20 mouse cellular contexts compared by ENCODE assay signal in the genomic region with DNA sequence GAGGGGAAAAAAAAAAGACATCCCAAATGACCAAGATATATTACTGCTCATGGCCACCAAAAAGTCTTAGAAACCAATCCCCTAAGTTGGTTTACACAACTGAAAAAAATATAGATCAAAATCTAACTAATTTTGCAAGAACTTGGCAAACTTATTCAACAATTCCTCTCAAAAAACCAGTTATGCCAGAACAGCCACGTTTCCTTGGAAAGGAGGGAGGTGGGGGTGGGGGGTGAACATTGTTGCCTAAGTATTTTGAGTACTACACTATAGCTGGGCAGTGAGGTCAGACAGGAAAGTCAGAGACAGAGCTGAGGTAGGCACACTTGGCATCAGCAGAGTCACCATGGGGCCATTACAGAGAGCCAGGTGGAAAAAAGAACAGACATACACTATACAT. TPM values are rescaled to one million over a fixed set of nuclear protein-coding genes. Genes with fewer than 3 reads are reported as not detected.
DNase-seq lines count a peak whose midpoint lies in the region; ATAC-seq and TF ChIP-seq lines count a peak whose summit lies in the region.
"Had no signal": no experiment of that assay in that cellular context is flagged by ENCODE, and none has a peak within 500 bp of the region (broad histone marks: within the 10 kb centered on the region; RNA-seq: fewer than 3 reads in every experiment).

No protein-coding gene starts in this region.

- no peak overlapping the region for H3K9ac ChIP-seq in lung, embryonic 14.5 days
- H3K9ac ChIP-seq: hindbrain, embryonic 12.5 days had no signal

- no peak overlapping the region for H3K27ac ChIP-seq in lung, embryonic 14.5 days (ENCODE audit: low read depth)
- H3K27ac ChIP-seq: embryonic facial prominence, embryonic 10.5 days; forebrain, embryonic 10.5 days; hindbrain, embryonic 12.5 days had no signal

- peak; percentile 68 for DNase-seq in adipocyte (ENCODE audit: low spot score)
- peak; percentile 5 for DNase-seq in lung, embryonic 14.5 days
- peak; percentile 24 for DNase-seq in lung, postnatal 10 days
- peak; percentile 24 for DNase-seq in lung, postnatal 4 days
- no peak for DNase-seq in cerebellum, adult 11 months
- no peak for DNase-seq in gastrocnemius, adult 8-10 months (ENCODE audit: low spot score in 2 of 2)
- no peak for DNase-seq in layer of hippocampus, adult 11-12 months (ENCODE audit: low spot score)
- DNase-seq: adrenal gland, adult 8-10 months; cerebellum, adult 11-12 months; cerebellum, adult 9-11 months; gastrocnemius, postnatal 10 days; heart, postnatal 10 days; heart, postnatal 4 days had no signal

- H3K9me3 ChIP-seq in lung, embryonic 14.5 days (ENCODE audit: low read depth, low read length): no peaks in the 10 kb centered on the region
- H3K9me3 ChIP-seq: embryonic facial prominence, embryonic 10.5 days; forebrain, embryonic 10.5 days; hindbrain, embryonic 12.5 days had no signal

- no peaks in the 10 kb centered on the region for H3K4me1 ChIP-seq in lung, embryonic 14.5 days (ENCODE audit: insufficient read depth)
- H3K4me1 ChIP-seq: embryonic facial prominence, embryonic 10.5 days; forebrain, embryonic 10.5 days; hindbrain, embryonic 12.5 days had no signal

- no peak overlapping the region for H3K4me2 ChIP-seq in lung, embryonic 14.5 days
- H3K4me2 ChIP-seq: hindbrain, embryonic 12.5 days had no signal

- TF ChIP-seq CTCF in lung, embryonic 14.5 days (IDR thresholded peaks at IDR 0.05; ENCODE audit: low read depth): no peak

- ATAC-seq in lung, embryonic 14.5 days (ENCODE audit: insufficient read depth): no peak
- ATAC-seq: forebrain, embryonic 14.5 days; hindbrain, embryonic 16.5 days; inflammation-experienced regulatory T-cells, adult 6 months had no signal

- peaks cover 91% of the 10 kb centered on the region for H3K36me3 ChIP-seq in lung, embryonic 14.5 days (ENCODE audit: insufficient read depth)

- 47% methylated on average over 1 of the region's 1 CpGs for WGBS in lung, embryonic 14.5 days

- no peaks in the 10 kb centered on the region for H3K27me3 ChIP-seq in lung, embryonic 14.5 days (ENCODE audit: insufficient read depth, low read length)
- H3K27me3 ChIP-seq: CH12.LX; hindbrain, embryonic 12.5 days had no signal

- H3K4me3 ChIP-seq in lung, embryonic 14.5 days (ENCODE audit: low read depth, low read length): no peak overlapping the region
- H3K4me3 ChIP-seq: embryonic facial prominence, embryonic 10.5 days; forebrain, embryonic 10.5 days; hindbrain, embryonic 12.5 days had no signal

RNA-seq across cellular contexts. Expression of gene Gak, which starts 29.6 kb away (rescaled TPM):
- 48.7 and 52.1 TPM in 2 replicates for polyA plus RNA-seq in lung, embryonic 14.5 days (2014; fragmentation: Nextera tagmentation; extraction: Ambion mirVana)
- 10 to 100 TPM in 2 of 4 experiments, 1 to 10 TPM in 2; 9.3 to 12.6 (median 10.3) TPM for total RNA-seq in gastrocnemius, adult 8-10 months (2022)

RNA-seq across cellular contexts. Expression of gene Tmem175, which starts 29.6 kb away (rescaled TPM):
- polyA plus RNA-seq in lung, embryonic 14.5 days (2014; fragmentation: Nextera tagmentation; extraction: Ambion mirVana): 26.4 and 29.0 TPM in 2 replicates
- 1 to 10 TPM; 6.9 to 9.2 (median 8.0) TPM for total RNA-seq in gastrocnemius, adult 8-10 months (2022)

RNA-seq across cellular contexts. Expression of gene Cplx1, which starts 50.1 kb away (rescaled TPM):
- polyA plus RNA-seq in lung, embryonic 14.5 days (2014; fragmentation: Nextera tagmentation; extraction: Ambion mirVana): 0.24 and 0.54 TPM in 2 replicates
- total RNA-seq in gastrocnemius, adult 8-10 months (2022): not detected
- total RNA-seq: CH12.LX had no signal
- polyA plus RNA-seq: inflammation-experienced regulatory T-cells, adult 6 months had no signal

Comparison
In these comparisons a context has a peak if more than half of its experiments do, and no peak if none do; other contexts are left out.
1. DNase-seq: peak in adipocyte (single experiment), lung, embryonic 14.5 days (single experiment), lung, postnatal 10 days (single experiment) and lung, postnatal 4 days (2 of 2); none in cerebellum, adult 11 months (single experiment), gastrocnemius, adult 8-10 months (0 of 2) and layer of hippocampus, adult 11-12 months (single experiment).